Mouse (Mus musculus) cerebellum, adult 9-10 months (tissue): Measurements from ENCODE around the gene Senp5.
"Not testable (repeated sequence)": the region's sequence is repeated elsewhere in the genome, so short reads cannot be mapped to it uniquely, and the experiment has no call there.

Source experiments
- DNase-seq: peaks from one replicate; pipeline ENCODE4 v3.0.0; 2022

Senp5 gene

DNA sequence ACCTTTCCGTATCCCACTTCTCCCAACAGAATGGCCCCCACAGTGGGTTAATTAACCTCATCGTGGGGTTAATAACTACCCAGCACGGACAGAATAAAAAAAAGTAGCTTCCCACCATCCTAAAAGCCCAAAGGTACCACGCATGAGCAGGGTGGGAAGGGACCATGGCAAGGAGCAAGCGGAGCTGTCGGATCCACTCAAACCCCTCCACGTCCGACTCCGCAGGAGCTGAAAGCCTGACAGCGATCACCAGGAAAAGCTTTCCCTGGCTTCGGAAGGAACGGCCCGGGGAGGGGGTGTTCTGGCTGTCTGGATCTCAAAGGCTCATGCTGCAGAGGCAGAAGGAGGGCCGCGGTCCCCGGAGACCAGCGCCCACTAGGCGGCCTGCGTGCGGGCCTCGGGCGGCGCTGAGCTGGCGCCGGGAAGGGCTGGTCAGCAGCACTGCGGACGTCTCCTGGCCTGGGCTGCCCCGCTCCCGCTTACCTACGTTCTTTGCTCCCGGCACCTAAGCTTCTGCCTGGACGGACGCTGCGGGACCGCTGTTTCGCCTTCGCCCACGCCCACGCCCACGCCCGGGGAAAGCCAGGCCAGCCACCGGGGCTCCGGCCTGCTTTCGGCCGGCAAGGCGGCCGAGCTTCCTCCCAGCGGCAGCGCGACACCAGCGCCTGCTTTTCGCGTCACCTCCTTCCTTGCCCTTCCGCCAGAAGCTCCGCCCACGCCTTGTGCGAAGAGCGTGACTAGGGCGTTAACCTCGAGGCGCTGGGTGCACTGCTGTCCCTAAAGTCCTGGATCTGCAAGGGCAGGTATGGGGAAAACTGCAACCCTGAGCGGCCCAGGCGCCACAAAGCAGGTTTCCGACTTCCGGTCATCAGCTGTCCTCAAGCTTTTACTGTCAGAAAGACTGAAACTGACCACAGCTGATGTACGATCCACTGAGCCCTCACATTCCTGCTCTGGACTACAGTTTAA lies at the start of gene Senp5:
TSS of gene Senp5 (minus strand) at position 779 of the 969 bp plus-strand sequence.
- peak; percentile 84 for DNase-seq

DNA sequence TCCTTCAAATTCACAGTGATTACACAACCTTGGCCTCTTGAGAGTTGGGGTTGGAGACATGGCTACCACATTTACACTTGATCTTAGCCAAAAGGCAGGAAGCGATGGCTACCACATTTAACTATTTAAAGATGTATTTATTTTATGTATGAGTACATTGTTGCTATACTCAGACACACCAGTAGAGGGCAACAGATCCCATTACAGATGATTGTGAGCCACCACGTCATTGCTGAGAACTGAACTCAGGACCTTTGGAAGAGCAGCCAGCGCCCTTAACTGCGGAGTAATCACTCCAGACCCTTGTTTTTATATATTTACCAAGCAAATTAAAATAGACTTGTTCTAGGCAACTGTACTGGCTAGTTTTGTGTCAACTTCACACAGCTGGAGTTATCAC lies 39.3 kb upstream of the Senp5 start:
- DNase-seq = no peak

DNA sequence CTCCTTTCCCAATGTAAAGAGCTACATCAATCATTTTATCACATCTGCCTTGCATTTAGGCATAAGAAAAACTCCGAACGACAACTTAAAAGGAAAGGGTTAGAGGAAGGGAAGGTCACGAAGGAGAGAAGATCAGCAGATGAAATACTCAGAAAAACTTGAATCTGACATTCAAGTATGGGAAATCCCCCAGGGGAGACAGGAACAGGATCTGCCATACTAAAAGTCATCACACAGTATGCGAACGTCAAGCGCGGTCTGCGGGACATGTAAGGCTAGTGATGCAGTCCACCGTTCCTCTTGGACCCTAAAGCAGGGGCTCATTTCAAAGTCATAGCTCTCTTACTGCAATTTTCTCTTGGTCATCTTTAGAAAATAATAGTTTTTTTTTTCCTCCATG lies 16.6 kb upstream of the Senp5 start:
- no peak for DNase-seq

DNA sequence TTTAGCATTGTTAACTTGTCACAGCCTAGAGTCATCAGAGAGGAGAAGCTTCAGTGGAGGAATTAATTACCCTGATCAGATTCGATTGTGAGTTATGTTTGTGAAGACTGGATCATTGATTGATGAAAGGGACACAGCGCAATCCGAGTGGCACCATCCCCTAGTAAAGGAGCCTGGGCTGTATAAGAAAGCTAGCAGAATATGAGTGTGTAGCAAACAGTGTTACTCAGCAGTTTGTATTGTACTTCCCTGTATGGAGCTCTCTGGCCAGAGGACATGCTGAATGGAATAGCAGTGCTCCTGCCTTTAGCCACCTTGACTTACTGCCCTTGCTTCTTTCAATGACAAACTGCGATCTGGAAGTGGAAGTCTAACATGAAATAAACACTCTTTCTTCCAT lies 7.2 kb upstream of the Senp5 start:
- no peak for DNase-seq

DNA sequence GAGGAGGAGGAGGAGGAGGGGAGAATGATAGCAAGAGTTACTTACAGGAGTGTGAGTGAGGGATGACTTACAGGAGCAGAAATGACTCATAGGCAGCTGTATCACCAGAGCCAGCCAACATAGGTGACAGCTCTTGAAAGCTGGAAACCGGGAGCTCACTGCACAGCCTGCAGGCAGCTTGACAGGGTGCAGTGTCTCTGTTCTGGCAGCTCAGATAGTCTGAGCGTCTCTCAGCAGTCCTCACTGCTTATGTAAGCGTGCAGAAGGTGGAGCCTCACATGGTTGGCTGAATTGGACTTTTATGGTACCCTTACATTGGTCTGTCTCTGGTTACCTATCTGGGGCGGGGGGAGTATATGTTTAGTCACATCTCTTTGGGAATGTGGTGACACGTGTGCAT lies 6.8 kb upstream of the Senp5 start:
- DNase-seq = no peak

DNA sequence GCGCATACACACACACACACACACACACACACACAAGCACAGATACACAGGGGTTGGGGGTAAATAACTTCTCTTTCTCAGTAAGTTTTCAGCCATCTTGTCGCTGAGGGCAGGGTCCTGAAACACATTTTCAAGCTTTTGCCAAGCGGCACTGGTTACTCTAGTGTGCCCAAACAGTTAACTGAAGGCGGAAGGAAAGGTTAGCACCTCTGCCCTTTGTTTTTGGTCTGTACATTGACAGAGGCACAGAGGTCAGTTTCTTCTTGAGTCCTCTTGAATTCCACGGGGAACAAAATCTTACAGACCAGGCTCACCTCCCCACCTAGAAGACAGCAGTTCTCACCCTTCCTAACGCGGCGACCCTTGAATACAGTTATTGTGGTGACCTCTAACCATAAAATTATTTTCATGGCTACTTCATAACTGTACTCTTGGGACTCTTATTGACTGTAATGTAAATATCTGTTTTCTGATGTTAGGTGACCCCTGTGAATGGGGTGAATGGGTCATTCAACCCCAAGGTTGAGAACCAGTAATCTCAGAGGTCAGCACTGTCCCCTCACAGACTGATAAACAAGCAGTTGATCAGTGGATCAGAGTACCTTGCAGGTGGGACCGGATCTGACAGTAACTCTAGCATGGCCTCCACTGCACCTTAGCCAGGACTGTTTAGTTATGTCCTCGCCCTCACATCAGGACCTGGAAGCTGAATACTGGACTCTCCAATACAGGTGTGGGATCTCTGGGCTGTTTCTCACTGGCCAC lies 5.6 kb upstream of the Senp5 start:
- DNase-seq = no peak

DNA sequence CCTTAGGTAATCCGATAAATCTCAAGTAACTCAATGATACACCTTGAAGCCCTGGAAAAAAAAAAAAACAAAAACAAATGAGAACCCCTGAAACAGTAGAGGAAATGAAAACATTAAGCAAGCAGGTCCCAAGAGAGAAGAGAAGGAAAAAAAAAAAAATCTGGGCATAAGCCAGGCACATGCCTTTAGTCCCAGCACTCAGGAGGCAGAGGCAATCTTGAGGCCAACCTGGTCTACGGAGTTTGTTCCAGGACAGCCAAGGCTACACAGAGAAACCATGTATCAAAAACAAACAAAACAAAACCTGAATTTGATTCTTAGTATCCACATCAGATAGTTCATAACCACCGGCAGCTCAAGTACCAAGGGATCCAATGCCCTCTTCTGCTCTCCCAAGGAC lies 1.6 kb upstream of the Senp5 start:
- no peak for DNase-seq

DNA sequence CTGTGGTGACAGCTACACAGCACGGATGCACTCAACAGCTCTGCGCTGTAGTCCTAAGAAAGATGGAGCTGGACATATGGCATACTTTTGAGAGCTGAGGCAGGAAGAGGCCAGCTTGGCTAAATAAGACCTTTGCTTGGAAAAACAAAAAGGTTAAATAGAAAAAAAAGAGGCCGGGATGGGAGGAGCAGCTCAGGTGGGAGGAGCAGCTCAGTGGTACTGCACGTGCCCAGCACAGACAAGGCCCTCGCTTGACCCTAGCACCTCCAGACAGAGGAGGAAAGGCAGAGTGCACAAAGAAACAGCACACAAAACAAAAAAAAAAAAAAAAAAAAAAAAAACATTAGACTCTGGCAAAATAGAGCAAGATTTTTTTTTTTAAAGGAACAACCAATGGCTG lies 6.7 kb downstream of the Senp5 start:
- no peak for DNase-seq

DNA sequence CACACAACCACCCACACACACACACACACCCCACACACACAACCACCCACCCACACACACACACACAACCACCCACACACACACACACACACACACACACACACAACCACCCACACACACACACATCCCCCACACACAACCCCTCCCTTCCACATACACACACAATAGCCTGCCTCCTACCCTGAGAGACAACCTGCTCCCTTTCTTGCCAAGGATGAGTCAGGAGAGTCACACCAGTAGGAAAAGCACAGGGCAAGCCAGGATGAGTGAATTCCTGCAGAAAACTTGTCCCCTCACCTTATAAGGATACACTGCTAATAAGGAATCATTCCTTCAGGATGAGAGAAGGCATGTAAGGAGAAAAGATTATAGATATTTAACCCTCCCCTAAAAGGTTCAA lies 9.1 kb downstream of the Senp5 start:
- no peak for DNase-seq

DNA sequence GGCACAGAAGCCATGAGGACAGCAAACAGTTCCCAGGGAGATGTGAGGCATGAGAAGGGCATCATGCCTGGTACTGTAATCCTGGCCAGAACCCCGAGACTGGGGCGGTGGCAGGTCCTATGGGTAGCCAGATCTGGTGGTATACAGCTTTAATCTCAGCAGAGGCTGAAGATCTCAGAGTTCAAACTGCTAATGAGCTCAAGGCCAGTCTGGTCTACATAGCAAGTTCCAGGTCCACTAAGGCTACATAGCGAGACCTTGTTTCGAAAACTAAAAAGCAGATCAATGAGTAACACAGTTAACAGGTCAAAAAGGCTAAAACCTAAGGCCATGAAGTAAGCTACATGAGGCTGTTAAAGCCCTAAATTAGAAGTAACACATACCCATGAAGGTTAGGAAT lies 9.9 kb downstream of the Senp5 start:
- no peak for DNase-seq

DNA sequence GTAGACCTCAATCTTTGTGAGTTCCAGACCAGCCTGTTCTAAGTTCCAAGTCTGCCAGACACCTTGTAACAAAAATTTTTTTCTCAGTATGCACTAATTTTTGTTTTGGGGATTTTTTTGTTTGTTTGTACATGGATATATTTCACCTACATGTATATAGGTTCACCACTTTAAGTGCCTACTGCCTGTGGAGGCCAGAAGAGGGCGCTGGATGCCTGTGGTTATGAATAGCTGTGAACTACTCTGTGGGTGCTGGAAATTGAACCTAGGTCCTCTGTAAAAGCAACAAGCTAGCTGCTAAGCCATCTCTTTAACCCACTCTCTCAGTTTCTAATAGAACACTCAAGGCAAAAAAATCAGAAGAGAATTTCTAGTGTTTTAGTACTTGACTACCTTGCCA lies 11.0 kb downstream of the Senp5 start:
- DNase-seq = no peak

DNA sequence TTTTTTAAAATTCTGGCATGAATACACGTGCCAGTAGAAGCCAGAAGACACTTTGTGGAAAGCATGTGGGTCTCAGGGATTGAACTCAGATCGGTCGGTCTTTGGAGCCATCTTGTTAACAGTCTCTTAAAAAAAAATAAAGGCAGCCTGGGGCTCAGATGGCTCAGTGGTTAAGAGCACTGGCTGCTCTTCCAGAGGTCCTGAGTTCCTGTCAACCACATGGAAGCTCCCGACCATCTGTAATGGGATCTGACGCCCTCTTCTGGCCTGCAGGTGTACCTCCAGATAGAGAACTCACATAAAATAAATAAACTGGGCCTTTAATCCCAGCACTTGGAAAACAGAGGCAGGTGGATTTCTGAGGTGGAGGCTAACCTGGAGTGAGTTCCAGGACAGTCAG lies 22.1 kb downstream of the Senp5 start:
- no peak for DNase-seq

DNA sequence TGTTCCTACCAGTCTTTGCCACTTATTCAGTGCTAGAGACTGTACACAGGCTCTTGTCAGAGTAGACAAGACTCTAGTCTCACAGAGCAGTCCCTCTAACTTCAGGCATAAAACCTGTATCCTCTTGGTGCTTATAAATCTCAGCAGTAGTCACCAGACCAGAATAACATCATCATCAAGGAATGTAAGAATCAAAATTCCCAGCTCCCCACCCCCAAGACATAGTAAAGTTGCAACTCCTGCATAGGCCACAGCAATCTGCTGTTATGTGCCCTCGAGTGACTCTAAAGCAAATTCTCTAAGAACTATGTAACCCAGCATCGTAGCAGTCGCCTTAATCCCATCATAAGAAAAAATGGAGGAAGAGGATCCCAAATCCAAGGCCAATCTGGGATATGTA lies 23.6 kb downstream of the Senp5 start:
- no peak for DNase-seq

DNA sequence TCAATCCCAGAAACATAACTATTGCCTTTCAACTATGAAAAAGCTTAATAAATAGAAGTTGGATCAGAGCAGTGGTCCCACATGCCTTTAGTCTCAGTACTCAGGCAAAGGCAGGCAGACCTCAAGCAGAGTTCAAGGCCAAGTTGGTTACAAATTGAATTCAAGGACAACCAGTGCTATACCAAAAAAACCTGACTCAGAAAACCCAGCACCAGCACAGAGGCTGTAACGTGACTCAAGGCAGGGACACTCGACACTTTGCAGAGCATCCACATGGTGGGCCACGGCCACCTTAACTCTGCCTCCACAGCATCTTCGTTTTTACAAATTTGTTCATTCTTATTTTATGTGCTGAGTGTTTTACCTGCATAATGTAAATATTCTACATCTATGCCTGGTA lies 27.8 kb downstream of the Senp5 start:
- DNase-seq = no peak

DNA sequence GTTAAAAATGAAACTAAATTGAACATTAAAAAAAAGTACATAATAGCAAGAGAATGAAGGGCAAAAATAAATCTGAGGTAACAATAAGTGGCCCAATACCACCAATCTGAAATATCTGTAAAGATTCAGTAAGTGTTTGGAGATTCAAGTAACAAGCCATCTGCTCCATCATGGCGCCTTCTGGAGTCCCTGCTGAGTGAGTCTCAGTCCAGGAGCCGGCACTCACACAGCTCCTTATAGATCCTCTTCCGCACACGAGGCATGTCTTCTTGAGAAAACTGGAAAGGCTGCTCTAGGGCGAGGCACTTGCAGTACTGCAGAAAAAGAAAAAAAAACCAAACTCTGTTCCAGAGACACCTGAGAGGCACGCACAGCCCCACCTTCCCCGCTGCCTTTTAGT lies 39.9 kb downstream of the Senp5 start:
- DNase-seq = no peak

DNA sequence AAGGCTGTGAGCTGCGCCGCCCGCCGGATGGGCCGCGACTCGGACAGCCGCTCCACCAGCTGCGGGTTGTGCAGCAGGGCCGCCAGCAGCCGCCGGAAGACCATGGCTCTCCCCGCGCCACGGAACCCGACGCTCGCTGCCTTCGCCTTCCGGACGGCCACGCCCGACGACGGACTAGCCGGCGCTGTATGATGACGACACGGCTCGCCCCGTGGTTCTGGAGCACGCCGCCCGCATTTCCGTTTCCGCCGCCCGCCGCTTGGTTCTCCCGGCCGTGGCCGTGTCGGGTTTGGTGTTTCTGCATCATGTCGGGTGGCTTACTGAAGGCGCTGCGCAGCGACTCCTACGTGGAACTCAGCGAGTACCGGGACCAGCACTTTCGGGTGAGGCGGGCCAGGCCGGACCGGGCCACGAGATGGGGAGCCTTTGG lies 54.7 kb downstream of the Senp5 start, which contains the start of the genes 0610012G03Rik and Ncbp2:
TSS of gene 0610012G03Rik (minus strand) at position 150 of the 430 bp plus-strand sequence.
TSS of gene Ncbp2 (plus strand) at position 169 of the 430 bp plus-strand sequence.
- DNase-seq = peak; percentile 91

DNA sequence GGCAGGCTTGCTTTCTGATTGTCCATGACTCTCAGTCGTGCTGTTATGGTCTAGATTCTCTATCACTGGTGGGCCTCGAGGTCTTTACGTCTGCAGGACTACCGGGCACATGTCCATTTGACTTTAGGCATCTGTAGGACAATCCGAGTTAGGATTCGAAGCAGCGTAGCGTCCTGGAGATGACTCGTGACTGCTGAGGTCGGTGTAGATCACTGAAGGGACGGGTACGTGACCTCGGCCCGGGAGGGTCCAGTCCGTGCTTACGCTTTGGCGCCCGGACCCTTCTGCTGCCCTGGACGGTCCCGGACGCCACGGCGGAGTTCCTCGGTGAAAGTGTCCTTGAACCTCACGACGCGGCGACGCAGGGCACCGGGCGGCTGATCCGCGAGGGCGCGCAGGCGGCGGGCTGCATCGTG lies 55.2 kb downstream of the Senp5 start:
- peak; percentile 60 for DNase-seq

DNA sequence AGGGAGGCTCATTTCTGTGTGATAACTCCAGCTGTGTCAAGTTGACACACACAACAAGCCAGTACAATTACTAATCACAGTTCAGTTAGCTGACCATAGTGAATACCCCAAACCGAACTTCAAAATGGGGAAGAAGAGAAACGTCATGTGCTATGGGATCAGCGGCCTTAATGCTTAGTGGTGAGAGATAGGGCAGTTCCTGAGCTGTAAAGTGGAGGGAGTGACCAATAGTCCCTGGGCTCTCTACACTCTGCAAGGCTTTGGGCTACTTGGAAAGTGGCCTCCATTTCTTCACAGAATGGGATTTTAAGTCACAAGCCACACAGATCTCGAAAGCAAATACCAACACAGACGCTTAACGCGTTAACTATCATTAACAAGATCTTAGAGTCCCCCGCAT lies 55.8 kb downstream of the Senp5 start:
- no peak for DNase-seq

DNA sequence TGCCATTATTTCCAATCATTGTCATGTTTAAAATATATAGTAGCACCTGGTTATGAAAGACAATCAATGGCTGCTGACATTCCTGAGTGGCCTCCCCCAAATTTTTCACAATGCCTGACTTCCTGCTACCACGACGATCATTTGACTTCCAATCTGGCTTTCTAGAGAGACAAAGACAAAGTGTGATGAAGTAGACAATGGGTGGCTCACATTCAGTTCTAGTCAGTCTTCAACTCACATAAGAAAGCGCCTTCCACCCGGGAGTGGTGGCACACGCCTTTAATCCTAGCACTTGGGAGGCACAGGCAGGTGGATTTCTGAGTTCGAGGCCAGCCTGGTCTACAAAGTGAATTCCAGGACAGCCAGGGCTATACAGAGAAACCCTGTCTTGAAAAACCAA lies 57.1 kb downstream of the Senp5 start:
- DNase-seq = not testable (repeated sequence)

DNA sequence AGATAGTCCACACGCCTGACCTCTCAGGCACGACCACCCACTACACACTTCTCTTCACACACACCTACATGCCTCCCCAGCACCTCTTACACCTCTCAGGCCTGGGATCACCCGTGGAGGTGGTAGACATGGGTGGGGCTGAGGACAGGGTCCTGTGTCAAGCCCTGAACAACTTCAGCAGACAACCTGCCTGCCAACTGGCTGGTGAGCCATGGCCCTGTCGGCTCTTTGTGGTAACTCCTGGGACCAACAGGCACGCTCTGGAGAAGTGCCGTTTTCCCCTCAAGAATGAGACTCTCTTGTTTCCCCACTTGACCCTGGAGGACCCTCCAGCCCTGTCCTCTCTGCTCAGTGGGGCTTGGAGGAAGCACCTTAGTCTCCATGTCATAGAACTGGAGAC lies 57.7 kb downstream of the Senp5 start:
- DNase-seq = peak; percentile 28

DNA sequence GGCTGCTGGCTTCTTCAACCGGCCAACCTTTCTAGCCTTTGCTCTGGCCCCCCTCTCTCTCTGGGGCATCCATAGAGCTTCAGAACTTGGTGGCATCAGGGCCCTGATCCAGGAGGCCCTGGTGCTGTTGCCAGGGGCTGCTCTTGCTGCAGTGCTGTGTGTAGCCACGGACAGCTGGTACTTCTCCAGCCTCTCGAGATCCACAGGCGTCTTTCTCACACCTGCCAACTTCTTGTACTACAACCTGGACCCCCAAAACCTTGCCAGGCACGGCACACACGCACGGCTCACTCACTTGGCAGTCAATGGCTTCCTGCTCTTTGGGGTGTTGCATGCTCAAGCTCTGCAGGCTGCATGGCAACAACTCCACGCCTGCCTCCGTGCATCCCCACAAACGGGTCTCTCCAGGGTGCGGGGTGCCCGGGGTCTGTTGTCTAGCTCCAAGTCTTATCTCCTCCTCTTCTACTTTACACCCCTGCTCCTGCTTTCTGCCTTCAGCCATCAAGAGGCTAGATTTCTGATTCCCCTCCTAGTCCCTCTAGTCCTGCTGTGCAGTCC lies 58.3 kb downstream of the Senp5 start:
- peak; percentile 34 for DNase-seq

DNA sequence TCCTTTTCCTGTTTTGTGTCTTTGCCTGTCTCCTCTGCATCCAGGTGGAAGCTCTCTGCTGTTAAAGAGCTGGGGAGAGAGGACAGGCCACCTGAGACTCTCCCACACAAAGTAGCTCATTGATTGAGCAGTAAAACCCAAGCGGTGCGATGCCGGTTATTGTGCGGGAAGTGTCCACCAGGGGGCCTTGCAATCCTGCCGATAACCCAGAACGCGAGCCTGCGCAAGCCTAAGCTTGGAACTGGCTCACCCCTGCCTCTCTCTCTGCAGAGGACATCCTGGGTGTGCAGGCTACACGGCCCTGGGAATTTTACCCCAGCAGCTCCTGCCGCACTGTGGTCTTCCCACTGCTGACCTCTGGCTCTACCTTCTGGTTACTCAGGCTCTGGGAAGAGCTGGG lies 59.1 kb downstream of the Senp5 start:
- DNase-seq = peak; percentile 77

DNA sequence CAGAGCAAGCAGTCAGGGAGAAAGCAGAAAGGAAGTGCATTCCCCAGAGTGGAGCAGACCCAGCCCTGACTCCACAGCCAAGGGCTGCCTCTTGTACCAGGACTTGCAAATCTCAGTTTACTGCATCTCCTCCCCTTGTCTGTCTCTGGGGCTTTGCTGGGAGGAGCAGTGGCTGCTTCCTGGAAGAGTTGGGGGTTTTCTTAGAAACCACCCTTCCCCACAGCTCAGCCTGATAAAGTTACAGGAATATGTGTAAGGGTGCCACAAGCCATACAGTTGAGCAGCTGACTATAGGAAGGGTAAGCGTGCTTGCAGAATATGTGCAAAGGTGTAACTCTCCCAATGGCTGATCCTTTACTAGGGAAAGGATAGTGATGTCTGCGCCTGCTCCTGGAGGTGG lies 62.5 kb downstream of the Senp5 start:
- DNase-seq = no peak

DNA sequence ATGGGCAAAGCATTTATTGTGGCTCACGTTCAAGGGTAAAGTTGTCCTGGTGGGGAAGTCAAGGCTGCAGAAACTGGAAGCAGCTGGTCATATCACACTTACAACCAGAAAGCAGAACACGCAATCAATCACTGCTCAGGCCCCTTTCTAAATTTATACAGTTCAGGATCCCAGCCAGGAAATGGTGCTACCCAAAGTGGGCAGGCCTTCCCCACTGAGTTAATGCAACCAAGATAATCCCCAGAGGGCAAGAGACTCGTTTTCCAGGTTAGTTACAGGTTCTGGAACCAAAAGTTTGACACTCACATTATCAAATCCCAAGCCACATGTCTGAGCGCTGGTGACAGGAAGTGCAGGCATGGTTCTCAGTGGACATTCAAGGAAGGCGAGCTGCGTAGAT lies 64.2 kb downstream of the Senp5 start:
- DNase-seq = no peak
